Mouse (Mus musculus): ENCODE results near the gene Acot3.

- no peak for TF ChIP-seq POLR2A (IDR thresholded peaks at IDR 0.05; ENCODE audit: extremely low read depth, insufficient read depth, low read length)
- TF ChIP-seq CTCF (IDR thresholded peaks at IDR 0.05; ENCODE audit: extremely low read depth, insufficient read depth, low read length), result no peak
These were observed 5.0 kb upstream of the Acot3 start for GRCm38 (mm10) chr12:84046906-84047305.
